Mouse (Mus musculus) lung, postnatal 0 days (tissue): ENCODE data around the gene Vmn1r77. TPM values are rescaled to one million over a fixed set of nuclear protein-coding genes. Genes with fewer than 3 reads are reported as not detected.
A peak's percentile ranks its signal among the peaks of the same experiment; 100 is the strongest.
"Not testable (repeated sequence)": the region's sequence is repeated elsewhere in the genome, so short reads cannot be mapped to it uniquely, and the experiment has no call there.

Source experiments
- ATAC-seq: fragments of 200-750 bp; cut with Nextera tagmentation; 2 replicates; pipeline ENCODE4 v1.8.0; 2017; ENCODE audit warnings: moderate library complexity
- DNase-seq: peaks from one replicate; pipeline ENCODE4 v3.0.0-alpha.2; 2016; ENCODE audit warnings: low spot score
- H3K27ac ChIP-seq: fragments of 300-500 bp; sonication (generic); 2 replicates; pipeline ENCODE4 v1.5.1; 2014; ENCODE audit warnings: antibody characterized with exemption, mild to moderate bottlenecking, low read length, mixed read lengths
- H3K27me3 ChIP-seq: fragments of 300-500 bp; sonication (generic); replicated peaks from 2 replicates; pipeline ENCODE4 v1.6.1; 2014; ENCODE audit warnings: low read length, mixed read lengths; ENCODE audit not compliant: insufficient read depth
- H3K36me3 ChIP-seq: fragments of 300-500 bp; sonication (generic); 2 replicates; pipeline ENCODE4 v1.6.1; 2014; ENCODE audit warnings: low read length, mixed read lengths; ENCODE audit not compliant: insufficient read depth
- H3K4me1 ChIP-seq: fragments of 300-500 bp; sonication (generic); 2 replicates; pipeline ENCODE4 v1.6.1; 2014; ENCODE audit warnings: antibody characterized with exemption, low read depth, low read length, mixed read lengths; ENCODE audit not compliant: insufficient read depth
- H3K4me2 ChIP-seq: fragments of 300-500 bp; sonication (generic); replicated peaks from 2 replicates; pipeline ENCODE4 v1.6.1; 2014; ENCODE audit warnings: low read depth, mild to moderate bottlenecking, low read length, moderate library complexity, mixed read lengths
- H3K4me3 ChIP-seq: fragments of 300-500 bp; sonication (generic); 2 replicates; pipeline ENCODE4 v1.5.1; 2014; ENCODE audit warnings: low read depth, low read length
- H3K9ac ChIP-seq: fragments of 300-500 bp; sonication (generic); replicated peaks from 2 replicates; pipeline ENCODE4 v1.6.1; 2014; ENCODE audit warnings: low read depth, mild to moderate bottlenecking
- H3K9me3 ChIP-seq: fragments of 300-500 bp; sonication (generic); 2 replicates; pipeline ENCODE4 v1.6.1; 2016; ENCODE audit warnings: low read length, mixed read lengths
- CTCF ChIP-seq: IDR thresholded peaks from 2 replicates; pipeline ENCODE4 v1.5.1; 2016; ENCODE audit warnings: antibody characterized with exemption, mild to moderate bottlenecking
- EP300 ChIP-seq: IDR thresholded peaks from 2 replicates; pipeline ENCODE4 v1.6.1; 2016; ENCODE audit warnings: antibody characterized with exemption, mild to moderate bottlenecking, control low read depth
- WGBS: fragments of 180-500 bp; shearing (Covaris S2); extraction: QIAGEN DNeasy Blood & Tissue Kit; methylation state at CpG from one replicate; pipeline ENCODE4 v1.1.7; 2014; 5-methylcytosine and 5-hydroxymethylcytosine counted together
- polyA plus RNA-seq: library from polyadenylated mRNA; unstranded; fragments of >200 nt; fragmentation: Nextera tagmentation; extraction: Ambion mirVana; gene quantifications from 2 replicates; pipeline ENCODE4 v1.2.1, GENCODE M21; 2015

Vmn1r77 gene
- not detected in 2 replicates for polyA plus RNA-seq

DNA sequence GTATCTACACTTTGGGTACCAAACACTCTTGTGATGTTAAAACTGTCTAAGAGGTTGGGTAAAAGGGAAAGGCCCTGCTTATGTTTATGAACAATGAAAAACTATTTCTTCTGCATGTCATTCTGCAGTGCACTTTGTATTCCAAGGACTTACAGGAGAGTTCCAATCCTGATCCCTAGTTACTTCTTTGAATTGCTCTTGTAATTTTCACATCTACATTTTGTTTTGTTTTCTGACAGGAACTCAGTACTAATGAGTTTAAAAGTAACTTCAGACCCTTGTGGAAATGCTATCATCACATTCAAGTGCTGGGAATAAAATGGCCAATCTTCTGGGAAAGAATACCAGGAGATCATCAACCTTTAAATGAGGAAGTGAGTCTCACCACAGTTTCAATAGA, at the start of gene Vmn1r77:
TSS of gene Vmn1r77 (plus strand) at position 301 of the 400 bp plus-strand sequence.
- not testable (repeated sequence) for DNase-seq, H3K36me3 ChIP-seq, H3K4me1 ChIP-seq, H3K4me3 ChIP-seq, H3K27ac ChIP-seq, H3K4me2 ChIP-seq, H3K9ac ChIP-seq, H3K27me3 ChIP-seq, ATAC-seq, H3K9me3 ChIP-seq

DNA sequence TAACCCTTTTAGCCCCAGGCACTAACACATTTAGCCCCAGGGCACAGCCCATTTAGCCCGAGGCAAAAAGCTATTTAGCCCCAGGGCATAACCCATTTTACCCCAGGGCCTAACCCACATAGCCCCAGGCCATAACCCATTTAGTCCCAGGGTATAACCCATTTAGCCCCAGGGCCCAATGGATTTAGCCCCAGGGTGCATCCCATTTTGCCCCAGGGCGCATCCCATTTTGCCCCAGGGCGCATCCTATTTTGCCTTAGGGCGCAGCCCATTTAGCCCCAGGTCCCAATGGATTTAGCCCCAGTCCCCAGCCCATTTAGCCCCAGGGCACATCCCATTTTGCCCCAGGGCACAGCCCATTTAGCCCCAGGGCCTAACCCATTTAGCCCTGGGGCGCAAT, 25.1 kb upstream of the Vmn1r77 start:
- not testable (repeated sequence) for H3K4me2 ChIP-seq, H3K27me3 ChIP-seq, H3K27ac ChIP-seq, H3K4me1 ChIP-seq, H3K4me3 ChIP-seq, H3K36me3 ChIP-seq, DNase-seq, H3K9ac ChIP-seq, ATAC-seq
- H3K9me3 ChIP-seq = peaks cover 30% of the 10 kb centered on the region
- WGBS = 98% methylated on average over 5 of the region's 5 CpGs

DNA sequence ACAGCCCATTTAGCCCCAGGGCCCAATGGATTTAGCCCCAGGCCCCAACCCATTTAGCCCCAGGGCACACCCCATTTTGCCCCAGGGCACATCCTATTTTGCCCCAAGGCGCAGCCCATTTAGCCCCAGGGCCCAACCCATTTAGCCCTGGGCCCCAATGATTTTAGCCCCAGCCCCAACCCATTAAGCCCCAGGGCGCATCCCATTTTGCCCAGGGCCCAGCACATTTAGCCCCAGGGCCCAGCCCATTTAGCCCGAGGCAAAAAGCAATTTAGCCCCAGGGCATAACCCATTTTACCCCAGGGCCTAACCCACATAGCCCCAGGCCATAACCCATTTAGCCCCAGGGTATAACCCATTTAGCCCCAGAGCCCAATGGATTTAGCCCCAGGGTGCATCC, 24.2 kb upstream of the Vmn1r77 start:
- not testable (repeated sequence) for DNase-seq, H3K4me3 ChIP-seq, H3K4me1 ChIP-seq, H3K27me3 ChIP-seq, H3K27ac ChIP-seq, H3K4me2 ChIP-seq, H3K9ac ChIP-seq, H3K36me3 ChIP-seq, ATAC-seq
- 90% methylated on average over 3 of the region's 3 CpGs for WGBS
- H3K9me3 ChIP-seq = peaks cover 30% of the 10 kb centered on the region

DNA sequence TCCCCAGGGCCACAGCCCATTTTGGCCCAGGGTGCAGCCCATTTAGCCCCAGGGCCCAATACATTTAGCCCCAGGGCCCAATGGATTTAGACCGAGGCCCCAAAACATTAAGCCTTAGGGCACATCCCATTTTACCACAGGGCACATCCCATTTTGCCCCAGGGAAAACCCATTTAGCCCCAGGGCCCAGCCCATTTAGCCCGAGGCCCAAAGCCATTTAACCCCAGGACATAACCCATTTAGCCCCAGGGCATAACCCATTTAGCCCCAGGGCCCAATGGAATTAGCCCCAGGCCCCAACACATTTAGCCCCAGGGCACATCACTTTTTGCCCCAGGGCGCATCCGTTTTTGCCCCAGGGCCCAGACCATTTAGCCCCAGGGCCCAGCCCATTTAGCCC, 23.4 kb upstream of the Vmn1r77 start:
- Histone ChIP-seq H3K9me3 (peaks cover 30% of the 10 kb centered on the region), H3K36me3 (no peaks in the 10 kb centered on the region)
- TF ChIP-seq CTCF (no peak), EP300 (no peak)

DNA sequence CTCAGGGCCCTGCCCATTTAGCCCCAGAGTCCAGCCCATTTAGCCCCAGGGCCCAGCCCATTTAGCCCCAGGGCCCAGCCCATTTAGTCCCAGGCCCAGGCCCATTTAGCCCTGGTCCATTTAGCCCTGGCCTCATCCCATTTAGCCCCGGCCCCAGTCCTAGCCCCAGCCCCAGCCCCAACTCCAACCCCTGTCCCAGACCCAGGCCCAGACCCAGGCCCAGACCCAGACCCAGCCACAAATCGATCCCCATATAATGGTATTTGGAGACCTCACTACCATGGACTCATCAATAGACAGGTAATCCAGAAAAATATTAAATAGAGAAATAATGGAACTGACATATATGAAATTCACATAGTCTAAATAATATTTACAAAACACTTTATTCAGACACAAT, 18.7 kb upstream of the Vmn1r77 start:
- H3K36me3 ChIP-seq, H3K4me1 ChIP-seq, H3K27ac ChIP-seq, H3K4me3 ChIP-seq, H3K9ac ChIP-seq, DNase-seq, H3K4me2 ChIP-seq, H3K27me3 ChIP-seq: not testable (repeated sequence)
- H3K9me3 ChIP-seq = peaks cover 24% of the 10 kb centered on the region
- WGBS = 72% methylated on average over 2 of the region's 2 CpGs
- ATAC-seq = peak; percentile 23; the same call in 1 of the 2 replicates

More for the DNA sequence above, 23.4 kb upstream of the Vmn1r77 start:
- DNase-seq (no peak), ATAC-seq (no peak)
- Histone ChIP-seq H3K4me2 (no peak overlapping the region), H3K27me3 (no peaks in the 10 kb centered on the region), H3K9ac (no peak overlapping the region), H3K4me3 (no peak overlapping the region), H3K4me1 (no peaks in the 10 kb centered on the region), H3K27ac (no peak overlapping the region)
- WGBS = 81% methylated on average over 4 of the region's 4 CpGs

DNA sequence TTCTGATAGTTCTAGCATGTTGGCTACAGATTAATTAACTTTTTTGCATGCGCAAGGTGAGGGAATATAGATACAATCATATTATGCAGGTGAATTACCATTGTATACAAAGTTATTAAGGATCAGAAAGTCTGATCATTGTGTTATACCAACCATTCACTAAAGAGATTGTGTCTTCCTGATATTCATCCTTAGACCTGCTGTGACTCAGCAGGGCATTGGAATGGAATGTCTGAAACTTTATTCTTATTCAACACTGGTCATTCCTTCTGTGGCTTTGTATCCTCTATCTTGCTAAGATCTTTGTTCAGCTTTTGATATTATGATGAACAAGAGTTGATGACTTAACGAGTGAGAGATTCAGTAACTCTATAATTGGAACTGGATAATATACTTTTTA, 4.1 kb downstream of the Vmn1r77 start:
- DNase-seq = no peak
- no peak for ATAC-seq
- 68% methylated on average over 2 of the region's 2 CpGs for WGBS
- H3K4me3 ChIP-seq = no peak overlapping the region
- H3K27ac ChIP-seq = no peak overlapping the region
- no peak overlapping the region for H3K9ac ChIP-seq
- no peak overlapping the region for H3K4me2 ChIP-seq
- no peak for TF ChIP-seq CTCF
- no peak for TF ChIP-seq EP300
- H3K27me3 ChIP-seq = no peaks in the 10 kb centered on the region
- no peaks in the 10 kb centered on the region for H3K4me1 ChIP-seq
- H3K9me3 ChIP-seq = no peaks in the 10 kb centered on the region
- H3K36me3 ChIP-seq = no peaks in the 10 kb centered on the region

Other genes with a start within 250 kb of the Vmn1r77 start
- not detected in 2 replicates for gene Vmn1r74, start 202.8 kb upstream of the Vmn1r77 start, polyA plus RNA-seq
- gene Vmn1r75, start 162.1 kb upstream of the Vmn1r77 start, polyA plus RNA-seq = not detected in 2 replicates
- not detected in 2 replicates for gene Vmn1r76, start 98.5 kb upstream of the Vmn1r77 start, polyA plus RNA-seq
- not detected in 2 replicates for gene Vmn1r78, start 113.5 kb downstream of the Vmn1r77 start, polyA plus RNA-seq
- not detected in 2 replicates for gene Vmn1r79, start 134.5 kb downstream of the Vmn1r77 start, polyA plus RNA-seq
- not detected in 2 replicates for gene Vmn1r80, start 152.5 kb downstream of the Vmn1r77 start, polyA plus RNA-seq
- not detected in 2 replicates for gene Vmn1r81, start 231.5 kb downstream of the Vmn1r77 start, polyA plus RNA-seq